Mouse (Mus musculus) lung, embryonic 16.5 days (tissue): ENCODE measurements around the gene Trmt2a. TPM values are rescaled to one million over a fixed set of nuclear protein-coding genes. Genes with fewer than 3 reads are reported as not detected.
"Not testable (repeated sequence)": the region's sequence is repeated elsewhere in the genome, so short reads cannot be mapped to it uniquely, and the experiment has no call there.

Source experiments
- ATAC-seq: fragments of 200-750 bp; cut with Nextera tagmentation; 2 replicates; pipeline ENCODE4 v1.8.0; 2017; ENCODE audit warnings: low read depth, mild to moderate bottlenecking, moderate library complexity
- H3K27ac ChIP-seq: fragments of 300-500 bp; sonication (generic); 2 replicates; pipeline ENCODE4 v1.5.1; 2014; ENCODE audit warnings: mild to moderate bottlenecking, control low read depth, low read length
- H3K27me3 ChIP-seq: fragments of 300-500 bp; sonication (generic); 2 replicates; pipeline ENCODE4 v1.6.1; 2014; ENCODE audit warnings: low read depth, low read length, mixed read lengths; ENCODE audit not compliant: control insufficient read depth, insufficient read depth
- H3K36me3 ChIP-seq: fragments of 300-500 bp; sonication (generic); 2 replicates; pipeline ENCODE4 v1.6.1; 2014; ENCODE audit warnings: low read length; ENCODE audit not compliant: control insufficient read depth, insufficient read depth
- H3K4me1 ChIP-seq: fragments of 300-500 bp; sonication (generic); replicated peaks from 2 replicates; pipeline ENCODE4 v1.6.1; 2014; ENCODE audit warnings: low read length, mixed read lengths; ENCODE audit not compliant: control insufficient read depth, insufficient read depth
- H3K4me2 ChIP-seq: fragments of 300-500 bp; sonication (generic); 2 replicates; pipeline ENCODE4 v1.6.1; 2014; ENCODE audit warnings: low read depth, low read length, control low read depth
- H3K4me3 ChIP-seq: fragments of 300-500 bp; sonication (generic); 2 replicates; pipeline ENCODE4 v1.5.1; 2014; ENCODE audit warnings: mild to moderate bottlenecking, low read length, control low read depth
- H3K9ac ChIP-seq: fragments of 300-500 bp; sonication (generic); 2 replicates; pipeline ENCODE4 v1.6.1; 2014; ENCODE audit warnings: low read length, control low read depth
- H3K9me3 ChIP-seq: fragments of 300-500 bp; sonication (generic); 2 replicates; pipeline ENCODE4 v1.6.1; 2016; ENCODE audit warnings: low read length; ENCODE audit not compliant: control insufficient read depth
- WGBS: fragments of 180-500 bp; shearing (Covaris S2); extraction: QIAGEN DNeasy Blood & Tissue Kit; methylation state at CpG from one replicate; pipeline ENCODE4 v1.1.7; 2014; 5-methylcytosine and 5-hydroxymethylcytosine counted together
- polyA plus RNA-seq: library from polyadenylated mRNA; unstranded; fragments of >200 nt; fragmentation: Nextera tagmentation; extraction: Ambion mirVana; gene quantifications from 2 replicates; pipeline ENCODE4 v1.2.1, GENCODE M21; 2015

Trmt2a gene
- polyA plus RNA-seq, 1 experiment from 2014 or later = 95.2 TPM

- H3K4me2 ChIP-seq = no peak within 1 kb of the TSS
- no peaks in the 10 kb centered on the region for H3K4me1 ChIP-seq
- no peak within 1 kb of the TSS for H3K9ac ChIP-seq
- no peak within 1 kb of the TSS for H3K27ac ChIP-seq
- H3K36me3 ChIP-seq = peaks cover 73% of the 10 kb centered on the region
- no peaks in the 10 kb centered on the region for H3K9me3 ChIP-seq
- 93% methylated on average over 2 of the region's 2 CpGs for WGBS
- H3K4me3 ChIP-seq = no peak within 1 kb of the TSS
- ATAC-seq = no peak
- no peaks in the 10 kb centered on the region for H3K27me3 ChIP-seq
Measured at GRCm38 (mm10) chr16:18258221-18258620, 9.7 kb downstream of the Trmt2a start, which contains the start of gene Gm49776. Gm49776 (minus strand) TSS chr16:18258321.

DNA sequence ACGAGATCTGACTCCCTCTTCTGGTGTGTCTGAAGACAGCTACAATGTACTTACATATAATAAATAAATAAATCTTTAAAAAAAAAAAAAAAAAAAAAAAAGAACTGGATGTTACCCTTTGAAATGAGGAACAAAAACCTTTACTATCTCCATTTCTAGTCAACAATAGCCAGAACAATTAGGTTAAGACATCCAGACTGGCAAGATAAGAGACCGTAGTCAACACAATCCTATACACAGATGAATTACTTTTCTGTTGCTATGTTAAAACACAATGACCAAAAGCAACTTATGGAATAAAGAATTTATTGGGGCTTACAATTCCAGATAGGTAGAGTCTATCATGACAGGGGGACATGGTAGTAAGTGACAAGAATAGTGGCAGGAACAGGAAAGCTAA lies 16.5 kb downstream of the Trmt2a start:
- ATAC-seq = no peak

GRCm38 (mm10) chr16:18268182-18268581 lies 19.7 kb downstream of the Trmt2a start:
- H3K4me1 ChIP-seq = no peaks in the 10 kb centered on the region
- H3K4me2 ChIP-seq = no peak overlapping the region
- H3K27ac ChIP-seq = no peak overlapping the region
- H3K27me3 ChIP-seq = no peaks in the 10 kb centered on the region
- ATAC-seq = no peak
- WGBS = 77% methylated on average over 5 of the region's 5 CpGs
- no peak overlapping the region for H3K9ac ChIP-seq
- H3K36me3 ChIP-seq = peaks cover 59% of the 10 kb centered on the region
- H3K4me3 ChIP-seq = no peak overlapping the region
- no peaks in the 10 kb centered on the region for H3K9me3 ChIP-seq

More for the DNA sequence above, 16.5 kb downstream of the Trmt2a start:
- no peak overlapping the region for H3K27ac ChIP-seq
- no peaks in the 10 kb centered on the region for H3K4me1 ChIP-seq
- H3K27me3 ChIP-seq = no peaks in the 10 kb centered on the region
- peaks cover 52% of the 10 kb centered on the region for H3K36me3 ChIP-seq
- H3K4me2 ChIP-seq = no peak overlapping the region
- H3K4me3 ChIP-seq = no peak overlapping the region
- 91% methylated on average over 2 of the region's 2 CpGs for WGBS
- H3K9ac ChIP-seq = no peak overlapping the region
- no peaks in the 10 kb centered on the region for H3K9me3 ChIP-seq

DNA sequence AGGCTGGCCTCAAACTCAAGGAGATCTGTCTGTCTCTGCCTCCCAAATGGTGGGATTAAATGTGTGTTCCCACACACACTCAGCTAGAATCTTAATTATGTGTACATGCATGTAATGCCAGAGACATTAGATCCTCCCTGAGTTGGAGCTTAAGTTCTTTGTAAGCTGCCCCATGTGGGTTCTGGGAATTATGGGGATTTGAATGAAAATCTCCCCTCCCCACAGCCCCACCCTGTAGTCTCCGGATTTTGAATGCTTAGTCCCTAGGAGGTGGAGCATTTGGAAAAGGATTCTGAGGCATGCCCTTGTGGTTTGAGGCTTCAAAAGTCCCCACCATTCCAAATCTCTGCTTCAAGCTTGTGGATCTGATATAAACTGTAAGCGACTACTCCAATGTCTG lies 26.7 kb downstream of the Trmt2a start:
- WGBS = 82% methylated on average over 2 of the region's 2 CpGs
- no peak overlapping the region for H3K9ac ChIP-seq
- H3K4me2 ChIP-seq = no peak overlapping the region
- no peak overlapping the region for H3K27ac ChIP-seq
- ATAC-seq = no peak
- H3K27me3 ChIP-seq = no peaks in the 10 kb centered on the region
- peaks cover 78% of the 10 kb centered on the region for H3K36me3 ChIP-seq
- no peak overlapping the region for H3K4me3 ChIP-seq
- no peaks in the 10 kb centered on the region for H3K9me3 ChIP-seq
- no peaks in the 10 kb centered on the region for H3K4me1 ChIP-seq

DNA sequence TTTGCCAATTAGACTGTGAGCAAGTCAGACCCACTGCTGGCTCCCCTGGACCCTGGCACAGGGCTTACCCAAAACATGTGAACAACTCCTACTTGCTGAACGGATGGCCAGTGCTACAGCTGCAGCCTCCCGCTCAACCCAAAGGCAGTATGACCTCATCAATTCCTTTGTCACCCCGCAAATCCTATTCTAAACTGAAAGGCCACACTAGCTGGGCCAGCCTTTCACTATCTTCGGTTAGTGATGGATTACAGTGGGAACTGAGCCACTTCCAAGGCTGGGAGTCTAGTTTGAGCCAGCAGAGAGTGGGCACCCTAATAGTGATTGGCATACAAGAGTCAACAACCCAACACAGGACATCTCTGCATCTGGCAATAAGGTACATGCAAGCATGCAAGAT lies 39.7 kb downstream of the Trmt2a start:
- WGBS = 0% methylated on average over 4 of the region's 4 CpGs
- Histone ChIP-seq H3K4me2 (peak overlapping the region; percentile 73), H3K4me1 (peaks cover 20% of the 10 kb centered on the region), H3K4me3 (peak overlapping the region; percentile 76), H3K9ac (peak overlapping the region; percentile 89), H3K9me3 (no peaks in the 10 kb centered on the region), H3K27me3 (no peaks in the 10 kb centered on the region), H3K36me3 (peaks cover 19% of the 10 kb centered on the region), H3K27ac (peak overlapping the region; percentile 91; the same call in 1 of the 2 replicates)
- ATAC-seq = no peak

- peaks cover 20% of the 10 kb centered on the region for H3K4me1 ChIP-seq
- H3K4me2 ChIP-seq = peak overlapping the region; percentile 73
- ATAC-seq = peak; percentile 92
- H3K27me3 ChIP-seq = no peaks in the 10 kb centered on the region
- WGBS = 0% methylated on average over 23 of the region's 31 CpGs
- H3K27ac ChIP-seq = peak overlapping the region; percentile 91
- H3K9me3 ChIP-seq = no peaks in the 10 kb centered on the region
- H3K36me3 ChIP-seq = peaks cover 14% of the 10 kb centered on the region
- H3K9ac ChIP-seq = peak overlapping the region; percentile 89
- peak overlapping the region; percentile 76 for H3K4me3 ChIP-seq
Measured at GRCm38 (mm10) chr16:18288581-18289061, 40.1 kb downstream of the Trmt2a start.

DNA sequence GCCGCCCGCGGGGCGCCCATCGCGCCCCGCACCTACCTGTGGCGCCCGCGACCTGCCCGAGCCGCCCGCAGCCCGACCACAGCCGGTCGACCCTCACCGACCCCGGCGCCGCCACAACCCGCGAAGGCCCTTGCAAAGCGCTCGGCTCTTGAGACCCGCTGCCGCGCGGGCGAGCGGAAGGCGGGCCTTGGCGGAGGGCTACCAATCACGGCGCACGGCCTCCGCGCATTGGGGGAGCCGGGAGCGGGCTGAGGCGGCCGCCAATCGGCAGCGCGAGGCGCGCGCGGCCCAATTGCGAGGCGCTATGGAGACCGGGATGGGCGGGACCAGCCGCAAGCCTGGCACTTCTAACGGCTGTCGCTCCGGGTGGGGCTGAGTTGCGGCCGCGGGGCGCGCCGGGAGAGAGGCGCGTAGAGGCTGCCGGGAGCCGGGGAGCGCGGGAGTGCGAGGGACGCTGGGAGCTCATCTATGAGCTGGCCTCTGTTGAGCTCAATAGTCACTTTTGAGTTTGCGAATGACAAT lies 40.6 kb downstream of the Trmt2a start, which contains the start of gene Dgcr8:
Gene Dgcr8 (minus strand): TSS at position 180 of the 522 bp plus-strand sequence.
- H3K9ac ChIP-seq = peak within 1 kb of the TSS; percentile 89
- peaks cover 9% of the 10 kb centered on the region for H3K36me3 ChIP-seq
- peak within 1 kb of the TSS; percentile 91 for H3K27ac ChIP-seq
- peak within 1 kb of the TSS; percentile 76 for H3K4me3 ChIP-seq
- peak; percentile 99 for ATAC-seq
- peak within 1 kb of the TSS; percentile 73 for H3K4me2 ChIP-seq
- H3K9me3 ChIP-seq = no peaks in the 10 kb centered on the region
- H3K4me1 ChIP-seq = peaks cover 20% of the 10 kb centered on the region
- under 1% methylated on average over 47 of the region's 71 CpGs for WGBS
- no peaks in the 10 kb centered on the region for H3K27me3 ChIP-seq

GRCm38 (mm10) chr16:18289614-18290013 lies 41.1 kb downstream of the Trmt2a start:
- H3K4me3 ChIP-seq = peak overlapping the region; percentile 76
- peaks cover 20% of the 10 kb centered on the region for H3K4me1 ChIP-seq
- peak overlapping the region; percentile 48 for H3K4me2 ChIP-seq
- H3K27me3 ChIP-seq, H3K9me3 ChIP-seq, H3K36me3 ChIP-seq, ATAC-seq: not testable (repeated sequence)
- 3% methylated on average over 9 of the region's 10 CpGs for WGBS
- peak overlapping the region; percentile 55; the same call in 1 of the 2 replicates for H3K27ac ChIP-seq
- H3K9ac ChIP-seq = peak overlapping the region; percentile 65
